Mouse (Mus musculus) spleen, postnatal 36 days (tissue): ENCODE results near the gene Hnrnpc.

Experiments used
- DNase-seq, 2 experiments: peaks; one replicate each; pipeline ENCODE4 v3.0.0; 2022; ENCODE audit warnings: low spot score in 2 of 2, mixed read lengths in 1 of 2

Gene Hnrnpc

GRCm38 (mm10) chr14:52103856-52104676 lies at the start of gene Hnrnpc:
Gene Hnrnpc (minus strand): TSS chr14:52104028.
- peak; percentile 100 for DNase-seq

DNA sequence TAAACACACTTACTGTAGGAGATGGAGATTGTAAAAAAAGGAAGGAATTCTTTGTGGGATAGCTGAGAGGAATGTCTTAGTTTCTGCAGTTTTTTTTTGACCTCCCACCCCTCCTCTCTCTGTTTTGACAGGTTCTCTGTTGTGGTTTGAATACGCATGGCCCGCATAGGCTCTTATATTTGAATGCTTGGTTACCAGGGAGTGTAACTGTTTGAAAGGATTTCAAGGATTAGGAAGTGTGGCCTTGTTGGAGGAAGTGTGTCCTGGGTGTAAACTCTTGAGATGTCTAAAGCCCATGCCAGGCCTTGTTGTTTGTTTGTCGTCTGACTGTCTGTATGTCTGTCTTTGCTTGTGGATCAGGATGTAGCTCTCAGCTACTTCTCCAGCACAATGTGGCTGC lies 48.8 kb upstream of the Hnrnpc start:
- DNase-seq = no peak

DNA sequence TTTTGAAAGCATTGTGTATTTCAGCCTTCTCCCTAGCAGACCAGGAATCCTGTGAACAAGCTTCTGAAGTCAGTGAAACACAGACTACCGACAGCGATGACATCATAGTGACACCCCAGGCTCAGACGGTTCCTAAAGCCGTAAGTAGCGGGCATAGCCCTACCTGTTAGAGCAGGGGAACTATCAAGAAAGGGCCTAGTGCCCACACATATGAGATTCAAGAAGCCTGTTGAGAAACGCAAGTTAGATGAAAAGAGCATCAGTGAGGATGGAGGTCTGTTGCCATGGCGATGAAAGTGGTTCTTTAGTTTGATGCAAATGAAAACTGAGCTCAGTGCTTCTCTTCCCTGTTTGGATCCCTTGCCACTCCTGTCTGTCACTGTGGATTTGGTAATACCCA lies 48.4 kb upstream of the Hnrnpc start:
- DNase-seq = no peak

DNA sequence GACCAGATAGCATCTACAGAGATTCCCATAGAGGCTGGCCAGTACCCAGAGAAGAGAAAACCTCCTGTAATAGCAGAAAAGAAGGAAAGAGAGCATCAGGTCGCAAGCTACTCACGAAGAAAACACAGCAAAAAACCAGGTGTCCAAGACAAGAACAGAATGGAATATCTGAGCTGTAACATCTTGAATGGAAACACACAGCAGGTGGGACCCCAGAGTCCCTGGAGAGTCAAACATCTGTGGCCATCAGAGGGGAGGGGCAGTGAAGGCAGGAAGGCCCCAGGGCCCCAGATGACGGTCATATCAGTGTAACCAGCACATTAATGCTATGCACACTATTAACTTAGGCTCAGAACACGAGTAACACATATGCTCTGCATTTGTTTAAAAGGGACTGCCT lies 46.1 kb upstream of the Hnrnpc start:
- DNase-seq = peak; percentile 37 to 46

DNA sequence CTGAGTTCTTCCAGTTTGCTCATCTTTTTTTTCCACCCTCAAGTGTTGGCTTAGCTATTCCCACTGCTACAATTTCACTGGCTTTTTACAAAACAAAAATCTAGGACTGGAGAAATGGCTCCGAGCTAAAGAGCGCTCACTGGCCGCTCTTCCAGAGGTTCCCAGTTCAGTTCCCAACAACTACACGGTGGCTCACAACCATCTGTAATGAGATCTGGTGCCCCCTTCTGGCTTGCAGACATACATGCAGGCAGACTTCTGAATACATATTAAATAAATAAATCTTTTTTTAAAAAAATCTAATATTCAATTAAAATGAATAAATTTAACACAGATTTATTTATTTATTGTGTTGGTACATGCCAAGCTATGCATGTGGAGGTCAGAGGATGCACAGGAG lies 42.7 kb upstream of the Hnrnpc start:
- no peak for DNase-seq

DNA sequence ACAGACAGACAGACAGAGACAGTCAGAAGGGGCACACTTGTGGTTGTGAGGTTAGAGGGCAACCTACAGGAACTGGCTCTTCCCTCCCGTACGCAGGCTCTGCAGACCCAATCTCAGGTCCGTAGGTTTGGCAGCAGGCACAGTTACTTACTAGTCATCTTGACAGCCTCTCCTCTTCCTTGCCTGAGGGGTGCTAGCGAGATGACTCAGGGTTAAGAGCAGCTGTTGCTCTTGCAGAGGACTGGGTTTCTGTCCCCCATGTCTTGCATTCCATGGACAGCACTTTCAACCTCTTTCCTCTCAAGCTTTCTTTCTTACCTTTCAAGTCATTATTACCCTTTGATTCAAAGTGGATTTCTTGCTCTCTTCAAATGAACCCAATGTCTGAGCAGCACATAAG lies 40.3 kb upstream of the Hnrnpc start:
- DNase-seq = no peak

DNA sequence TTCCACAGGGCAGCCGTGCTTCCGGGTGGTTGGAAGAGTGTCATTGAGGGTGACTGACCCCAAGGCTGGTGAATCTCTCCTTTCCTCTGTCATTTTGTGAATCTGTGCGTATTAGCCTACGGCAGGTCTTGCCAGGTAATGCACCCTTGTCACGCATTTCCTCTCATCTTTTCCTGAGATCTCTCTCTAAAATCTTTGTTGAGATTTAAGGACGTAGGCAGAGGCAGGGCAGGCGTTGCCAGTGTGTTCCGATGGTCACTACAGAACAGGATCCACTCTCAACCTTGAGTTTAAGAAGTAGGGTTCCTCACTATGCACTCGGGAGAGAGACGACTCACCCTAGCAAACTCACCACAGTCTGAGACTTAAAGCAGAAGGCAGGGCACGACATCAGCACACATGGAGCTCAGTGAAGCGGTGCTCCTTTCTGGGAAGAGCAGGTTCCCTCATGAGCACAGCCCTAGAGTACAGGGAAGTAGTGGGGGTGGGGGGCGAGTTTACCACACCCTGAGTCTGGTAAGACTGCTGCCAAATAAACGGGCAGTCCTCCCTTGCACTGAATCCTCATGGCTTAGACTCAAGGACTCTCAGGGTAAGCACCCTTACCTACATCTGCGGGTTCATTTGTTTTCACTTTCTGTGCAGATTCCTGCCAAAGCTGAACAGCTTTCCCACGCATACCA lies 37.8 kb upstream of the Hnrnpc start:
- no peak for DNase-seq

GRCm38 (mm10) chr14:52140577-52141444 lies 37.0 kb upstream of the Hnrnpc start:
- DNase-seq = peak; percentile 45 to 49

GRCm38 (mm10) chr14:52133584-52133983 lies 29.8 kb upstream of the Hnrnpc start:
- DNase-seq = peak in 1 of 2 experiments; percentile 20

- DNase-seq = no peak
Observed at GRCm38 (mm10) chr14:52124636-52125035, 20.8 kb upstream of the Hnrnpc start.

DNA sequence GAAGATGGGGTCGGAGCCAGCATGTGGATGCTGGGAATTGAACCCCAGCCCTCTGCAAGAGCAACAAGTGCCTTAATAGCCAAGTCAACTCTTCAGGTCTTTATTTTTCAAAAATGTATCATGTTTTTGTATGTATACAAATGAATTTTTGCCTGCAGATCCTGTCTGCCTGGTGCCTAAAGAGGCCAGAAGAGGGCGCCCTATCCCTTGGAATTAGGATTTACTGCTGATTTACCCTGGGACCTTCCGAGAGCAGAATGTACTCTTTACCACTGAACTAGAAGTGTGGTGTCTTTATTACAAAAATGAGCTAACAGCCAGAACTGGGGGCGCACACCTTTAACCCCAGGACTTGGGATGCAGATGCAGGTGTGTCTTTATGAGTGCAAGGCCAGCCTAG lies 20.1 kb upstream of the Hnrnpc start:
- peak; percentile 59 to 67 for DNase-seq

- no peak for DNase-seq
Observed at GRCm38 (mm10) chr14:52120169-52120568, 16.3 kb upstream of the Hnrnpc start.

DNA sequence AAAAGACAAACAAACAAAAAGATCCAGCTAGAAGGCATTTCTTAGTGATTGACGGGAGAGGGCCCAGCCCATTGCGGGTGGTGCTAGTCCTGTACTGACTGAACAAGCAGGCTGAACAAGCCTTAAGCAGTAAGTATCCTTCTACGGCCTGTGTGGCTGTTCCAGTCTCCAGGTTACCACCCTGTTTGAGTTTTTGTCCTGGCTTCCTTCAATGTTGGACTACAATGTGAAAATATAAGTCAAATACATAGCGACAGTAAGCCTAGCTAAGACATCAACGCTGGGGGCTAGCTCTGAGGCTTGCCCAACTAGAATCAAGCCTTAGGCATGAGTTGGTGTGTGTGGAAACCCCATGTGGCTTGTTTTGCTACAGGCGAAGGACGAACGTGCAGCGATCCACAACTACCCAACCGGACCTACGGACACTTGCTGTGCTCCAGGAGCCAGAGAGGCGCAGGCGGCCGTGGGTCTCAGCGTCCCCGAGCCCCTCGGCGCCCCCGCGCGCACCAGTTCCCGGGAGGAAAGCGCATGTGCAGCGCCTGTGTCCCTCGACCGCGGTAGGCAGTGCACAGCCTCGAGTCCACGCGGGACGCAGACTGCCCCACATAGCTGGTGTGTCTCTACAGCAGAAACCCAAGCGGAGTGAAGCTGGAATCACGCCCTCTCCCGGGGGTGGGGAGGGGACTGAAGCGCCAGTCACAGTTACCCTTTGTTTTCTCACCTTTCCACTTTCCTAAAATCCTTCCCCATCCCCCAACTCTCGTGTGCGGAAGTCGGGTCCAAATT lies 15.2 kb upstream of the Hnrnpc start:
- no peak for DNase-seq

DNA sequence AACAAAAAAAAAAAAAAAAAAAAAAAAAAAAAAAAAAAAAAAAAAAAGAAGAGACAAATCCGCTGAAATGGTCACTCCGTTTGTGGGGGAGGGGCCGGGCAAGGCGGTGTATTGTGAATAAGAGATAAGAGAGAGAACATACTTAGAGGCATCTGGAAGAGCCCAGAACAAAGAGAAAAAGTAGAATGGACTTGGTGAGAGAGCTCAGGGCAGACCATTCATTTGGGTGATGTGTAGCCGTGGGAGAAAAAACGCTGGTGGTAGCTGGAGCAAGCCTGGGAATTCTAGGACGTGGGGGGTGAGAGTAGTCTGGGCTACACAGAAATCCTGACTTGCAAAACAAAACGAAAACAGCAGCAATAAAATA lies 14.6 kb upstream of the Hnrnpc start:
- no peak for DNase-seq

DNA sequence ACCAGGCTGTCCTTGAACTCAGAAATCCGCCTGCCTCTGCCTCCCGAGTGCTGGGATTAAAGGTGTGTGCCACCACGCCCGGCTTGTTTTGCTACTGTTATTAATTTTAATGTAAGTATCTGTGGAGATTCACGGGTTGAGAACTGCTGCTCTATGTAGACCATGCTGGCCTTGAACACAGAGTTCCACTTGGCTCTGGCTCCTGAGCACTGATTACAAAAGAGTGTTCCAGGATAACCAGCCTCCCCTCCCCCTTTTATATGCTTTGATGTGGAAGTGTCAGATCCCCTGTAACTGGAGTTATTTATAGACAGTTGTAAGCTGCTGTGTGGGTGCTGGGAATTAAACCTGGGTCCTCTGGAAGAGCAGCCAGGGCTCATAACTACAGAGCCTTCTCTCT lies 13.4 kb upstream of the Hnrnpc start:
- DNase-seq = no peak

- no peak for DNase-seq
Observed at GRCm38 (mm10) chr14:52114101-52114500, 10.3 kb upstream of the Hnrnpc start.

DNA sequence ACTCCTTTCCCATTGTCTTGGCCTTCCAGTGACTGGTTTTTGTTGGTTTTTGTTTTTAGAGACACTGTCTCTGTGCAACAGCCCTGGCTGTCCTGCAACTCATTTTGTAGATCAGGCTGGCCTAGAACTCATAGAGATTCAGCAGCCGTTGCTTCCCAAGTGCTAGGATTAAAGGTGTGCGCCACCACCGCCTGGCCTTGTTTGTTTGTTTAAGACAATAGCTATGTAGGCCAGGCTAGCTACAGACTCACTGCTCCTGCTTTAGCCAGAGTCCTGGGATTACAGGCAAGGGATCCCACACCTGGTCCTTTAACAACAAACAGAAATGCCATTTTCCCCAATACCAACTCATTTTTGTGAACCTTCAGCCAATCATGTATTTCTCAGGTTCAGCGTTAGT lies 6.5 kb upstream of the Hnrnpc start, which contains the start of gene Rpgrip1:
Gene Rpgrip1, plus strand, starts transcription at position 359 of the 400 bp plus-strand sequence.
- no peak for DNase-seq

DNA sequence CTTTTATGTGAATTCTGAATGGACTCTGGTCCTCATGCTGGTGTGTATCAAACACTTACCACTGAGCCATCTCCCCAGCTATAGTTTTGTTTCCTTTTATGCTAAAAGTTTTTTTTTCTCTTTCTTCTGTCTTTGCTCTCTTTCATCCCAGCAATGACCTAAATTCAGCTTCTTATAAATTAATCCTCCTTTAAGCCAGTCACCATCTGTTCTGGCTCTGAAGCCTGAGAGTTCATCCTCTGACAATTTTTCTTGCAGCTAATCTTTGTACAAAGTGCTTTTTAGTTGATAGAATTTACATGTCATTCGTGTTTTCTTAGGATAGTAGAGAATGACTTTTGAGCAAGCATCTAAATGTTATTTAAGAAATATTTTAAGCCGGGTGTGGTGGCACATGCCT lies 4.2 kb upstream of the Hnrnpc start:
- DNase-seq = no peak

- DNase-seq = peak in 1 of 2 experiments; percentile 15
Observed at GRCm38 (mm10) chr14:52106741-52107140, 2.9 kb upstream of the Hnrnpc start.

DNA sequence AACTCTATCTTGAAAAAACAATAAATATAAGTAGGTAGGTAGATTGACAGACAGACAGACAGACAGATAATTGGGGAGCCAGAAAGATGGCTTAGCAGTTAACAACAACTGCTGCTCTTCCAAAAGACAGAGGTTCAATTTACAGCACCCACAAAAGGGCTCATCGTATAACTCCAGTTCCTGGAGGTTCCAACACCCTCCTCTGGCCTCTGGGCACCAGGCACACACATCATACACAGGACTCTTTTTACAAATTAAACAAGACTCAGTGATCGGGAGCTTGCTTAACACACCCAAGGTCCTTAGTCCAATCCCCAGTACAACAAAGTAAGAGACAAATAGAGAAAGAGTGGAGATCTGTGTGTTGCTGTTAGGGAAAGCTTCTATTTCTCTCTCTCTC lies 1.5 kb upstream of the Hnrnpc start:
- DNase-seq = no peak

- DNase-seq = no peak
Observed at GRCm38 (mm10) chr14:52104677-52105285, 953 bp upstream of the Hnrnpc start.
